Mouse (Mus musculus): Measurements from ENCODE around the gene Zfp105.

Gene Zfp105

GRCm38 (mm10) chr9:122922936-122923381 lies at the start of gene Zfp105:
Gene Zfp105, plus strand, starts transcription at chr9:122923072.
- DNase-seq (ENCODE audit: low spot score in 2 of 2) = peak; percentile 23 to 69

- DNase-seq (ENCODE audit: low spot score in 2 of 2) = no peak
Observed at GRCm38 (mm10) chr9:122874653-122875052, 48.2 kb upstream of the Zfp105 start.

- no peak for DNase-seq (ENCODE audit: low spot score in 2 of 2)
Observed at GRCm38 (mm10) chr9:122875145-122875544, 47.7 kb upstream of the Zfp105 start.

- no peak for DNase-seq (ENCODE audit: low spot score in 2 of 2)
Observed at GRCm38 (mm10) chr9:122885385-122885784, 37.5 kb upstream of the Zfp105 start, which contains the start of gene Zkscan7. Gene Zkscan7, plus strand, starts transcription at chr9:122885685.

- peak; percentile 58 to 64 for DNase-seq (ENCODE audit: low spot score in 2 of 2)
Observed at GRCm38 (mm10) chr9:122886372-122887179, 36.3 kb upstream of the Zfp105 start.

GRCm38 (mm10) chr9:122901047-122901446 lies 21.8 kb upstream of the Zfp105 start:
- no peak for DNase-seq (ENCODE audit: low spot score in 2 of 2)

- peak; percentile 35 to 40 for DNase-seq (ENCODE audit: low spot score in 2 of 2)
Observed at GRCm38 (mm10) chr9:122902717-122903535, 19.9 kb upstream of the Zfp105 start.

- no peak for DNase-seq (ENCODE audit: low spot score in 2 of 2)
Observed at GRCm38 (mm10) chr9:122922436-122922835, 436 bp upstream of the Zfp105 start.

- DNase-seq (ENCODE audit: low spot score in 2 of 2) = no peak
Observed at GRCm38 (mm10) chr9:122928915-122929314, 6.0 kb downstream of the Zfp105 start.

GRCm38 (mm10) chr9:122950643-122951475 lies 28.0 kb downstream of the Zfp105 start, which contains the start of the genes 1110059G10Rik and Kif15:
Gene 1110059G10Rik, minus strand, starts transcription at chr9:122951000.
Gene Kif15, plus strand, starts transcription at chr9:122951046.
- peak; percentile 84 to 94 for DNase-seq (ENCODE audit: low spot score in 2 of 2)

Data from urinary bladder, adult 18-20 months (tissue).